Mouse (Mus musculus) right cerebral cortex, adult 2 months (tissue): ENCODE data around the gene 1700109H08Rik.
"Not testable (repeated sequence)": the region's sequence is repeated elsewhere in the genome, so short reads cannot be mapped to it uniquely, and the experiment has no call there.

ENCODE experiments used
- DNase-seq, 2 experiments: peaks; one replicate each; pipeline ENCODE4 v3.0.0; 2021 to 2022; ENCODE audit warnings: low spot score in 2 of 2

1700109H08Rik gene

DNA sequence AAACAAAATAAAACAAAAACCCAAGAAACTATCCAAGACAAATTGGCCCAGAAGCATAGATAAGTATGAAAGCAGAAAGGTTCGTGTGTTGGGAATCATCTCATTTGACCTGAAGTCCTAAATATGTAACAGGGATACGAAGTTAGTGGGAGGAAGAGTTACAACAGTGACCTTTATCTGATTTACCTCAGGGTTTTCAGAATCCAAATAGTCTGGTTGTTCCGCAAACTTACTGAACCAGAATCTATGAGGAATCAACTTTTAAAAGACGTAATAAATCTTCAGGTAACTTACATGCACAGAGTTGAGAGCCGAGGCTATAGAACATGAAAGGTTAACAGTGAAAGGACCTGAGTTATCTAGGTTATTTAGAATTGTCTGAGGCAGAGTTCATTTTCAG lies 27.4 kb downstream of the 1700109H08Rik start:
- no peak for DNase-seq

GRCm38 (mm10) chr5:3600298-3600697 lies 28.9 kb downstream of the 1700109H08Rik start:
- DNase-seq, result no peak

GRCm38 (mm10) chr5:3600790-3601189 lies 29.4 kb downstream of the 1700109H08Rik start:
- DNase-seq, result no peak

GRCm38 (mm10) chr5:3607114-3607513 lies 35.7 kb downstream of the 1700109H08Rik start:
- DNase-seq, result no peak

- DNase-seq, result no peak
Observed at GRCm38 (mm10) chr5:3609241-3609640, 37.9 kb downstream of the 1700109H08Rik start.

GRCm38 (mm10) chr5:3611835-3612234 lies 40.5 kb downstream of the 1700109H08Rik start:
- not testable (repeated sequence) for DNase-seq

DNA sequence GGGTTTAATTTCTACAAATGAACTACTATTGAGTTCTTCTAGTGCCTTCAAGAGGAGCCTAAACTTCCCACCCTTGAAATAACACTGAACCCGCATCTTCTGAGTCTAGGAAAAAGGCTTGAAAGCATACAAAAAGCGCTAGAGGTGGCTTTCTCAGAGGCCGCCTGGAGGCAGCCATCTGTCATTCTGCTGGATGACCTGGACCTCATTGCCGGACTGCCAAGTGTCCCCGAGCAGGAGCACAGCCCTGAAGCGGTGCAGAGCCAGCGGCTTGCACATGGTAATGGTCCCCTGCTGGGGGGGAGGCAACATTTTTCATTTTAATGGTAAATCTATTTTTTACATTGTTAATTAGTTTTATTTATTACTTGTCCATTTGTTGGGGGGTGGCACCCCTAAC lies 49.1 kb downstream of the 1700109H08Rik start:
- DNase-seq, result no peak

DNA sequence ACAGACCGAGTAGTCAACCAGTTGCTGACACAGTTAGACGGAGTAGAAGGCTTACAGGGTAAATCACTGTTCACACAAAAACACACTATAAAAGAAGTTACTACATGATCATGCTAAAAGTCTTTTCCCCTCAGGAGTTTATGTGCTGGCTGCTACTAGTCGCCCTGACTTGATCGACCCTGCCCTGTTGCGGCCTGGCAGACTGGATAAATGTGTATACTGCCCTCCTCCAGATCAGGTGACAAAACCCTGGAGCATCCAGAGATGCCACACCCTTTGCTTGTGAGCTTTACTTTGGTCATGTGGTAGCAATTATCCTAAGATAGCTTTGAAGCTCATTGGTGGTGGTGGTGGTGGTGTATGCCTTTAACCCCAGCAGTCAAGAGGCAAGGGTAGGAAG lies 58.7 kb downstream of the 1700109H08Rik start:
- DNase-seq, result no peak

GRCm38 (mm10) chr5:3631512-3632271 lies 60.3 kb downstream of the 1700109H08Rik start:
- DNase-seq, result no peak

DNA sequence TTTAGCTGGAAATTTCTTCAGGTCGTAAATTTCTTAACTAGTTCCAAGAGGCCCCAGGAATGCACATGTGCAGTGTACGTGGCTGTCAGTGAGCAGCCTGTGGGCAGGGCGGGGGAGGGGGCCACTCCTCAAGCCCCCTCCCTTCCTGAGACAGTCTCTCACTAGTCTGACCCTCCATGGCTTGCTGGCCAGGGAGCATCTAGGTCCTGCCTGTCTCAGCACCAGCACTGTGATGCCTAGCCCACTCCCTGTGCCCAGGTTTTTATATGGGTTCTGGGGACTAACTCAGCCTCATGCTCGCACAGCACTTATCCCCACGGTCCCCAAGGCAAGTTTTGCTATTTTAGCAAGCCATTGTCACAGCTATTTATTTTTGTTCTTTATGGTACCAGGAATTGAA lies 60.9 kb downstream of the 1700109H08Rik start:
- DNase-seq, result no peak

DNA sequence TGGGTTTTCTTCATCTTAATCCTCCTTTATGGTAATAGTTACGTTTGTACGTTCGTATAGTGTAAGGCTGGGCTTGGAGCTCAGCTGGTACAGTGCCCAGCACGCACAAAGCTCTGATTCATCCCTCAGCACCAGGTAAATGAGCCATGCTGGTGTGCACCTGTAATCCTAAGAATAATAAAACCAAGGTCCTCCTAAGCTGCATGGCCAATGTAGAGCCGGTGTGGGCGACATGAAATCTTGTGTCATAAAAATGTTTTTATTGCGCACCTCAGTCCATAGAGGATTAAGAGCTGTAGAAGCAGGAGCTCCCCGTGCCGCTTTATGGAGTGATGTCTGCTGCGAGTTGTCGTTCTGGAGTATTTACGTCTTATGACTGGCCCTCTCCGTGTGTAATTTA lies 61.9 kb downstream of the 1700109H08Rik start:
- DNase-seq, result no peak

- DNase-seq, result no peak
Observed at GRCm38 (mm10) chr5:3633951-3634350, 62.6 kb downstream of the 1700109H08Rik start.
